Mouse (Mus musculus): ENCODE results near the gene Dst. TPM values are rescaled to one million over a fixed set of nuclear protein-coding genes. Genes with fewer than 3 reads are reported as not detected.
A peak's percentile ranks its signal among the peaks of the same experiment; 100 is the strongest.

Dst gene
- total and polyA plus RNA-seq, 3 experiments: 66.7 to 404 (median 334) TPM

- TF ChIP-seq CTCF (IDR thresholded peaks at IDR 0.05) (no peak), EP300 (IDR thresholded peaks at IDR 0.05; ENCODE audit: insufficient read depth, low read depth, low read length) (no peak), POLR2A (IDR thresholded peaks at IDR 0.05; ENCODE audit: insufficient read depth, low read depth, low read length) (no peak)
- Histone ChIP-seq H3K4me1 (ENCODE audit: control insufficient read depth, insufficient read depth, low read length) (peaks cover 12% of the 10 kb centered on the region), H3K4me3 (no peak overlapping the region), H3K36me3 (ENCODE audit: control insufficient read depth, insufficient read depth, low read length) (peaks cover 22% of the 10 kb centered on the region), H3K27ac (no peak overlapping the region), H3K9ac (ENCODE audit: low read depth, low read length) (no peak overlapping the region), H3K27me3 (ENCODE audit: control insufficient read depth, insufficient read depth, low read length) (no peaks in the 10 kb centered on the region), H3K79me2 (replicated peaks; ENCODE audit: control insufficient read depth, insufficient read depth, low read length) (peaks cover 12% of the 10 kb centered on the region)
- DNase-seq: no peak
- 77% methylated on average over 15 of the region's 15 CpGs for WGBS
- intact Hi-C loops (cut with DNase I): no loop called here
Measured at GRCm38 (mm10) chr1:34016780-34017179, 108.8 kb downstream of the Dst start.

- no peaks in the 10 kb centered on the region for H3K27me3 ChIP-seq (ENCODE audit: control insufficient read depth, insufficient read depth, low read length)
- no peak for DNase-seq
- no peak overlapping the region for H3K4me3 ChIP-seq
- no peak for TF ChIP-seq CTCF (IDR thresholded peaks at IDR 0.05)
- TF ChIP-seq POLR2A (IDR thresholded peaks at IDR 0.05; ENCODE audit: insufficient read depth, low read depth, low read length): no peak
- no peak for TF ChIP-seq EP300 (IDR thresholded peaks at IDR 0.05; ENCODE audit: insufficient read depth, low read depth, low read length)
- H3K36me3 ChIP-seq (ENCODE audit: control insufficient read depth, insufficient read depth, low read length): peaks cover 27% of the 10 kb centered on the region
- H3K79me2 ChIP-seq (replicated peaks; ENCODE audit: control insufficient read depth, insufficient read depth, low read length): peaks cover 12% of the 10 kb centered on the region
- intact Hi-C loops (cut with DNase I): no loop called here
- H3K27ac ChIP-seq: no peak overlapping the region
- H3K9ac ChIP-seq (ENCODE audit: low read depth, low read length): no peak overlapping the region
- peaks cover 13% of the 10 kb centered on the region for H3K4me1 ChIP-seq (ENCODE audit: control insufficient read depth, insufficient read depth, low read length)
- 92% methylated on average over 4 of the region's 4 CpGs for WGBS
Measured at GRCm38 (mm10) chr1:34017323-34017722, 109.3 kb downstream of the Dst start.

GRCm38 (mm10) chr1:34020599-34020998 is 112.6 kb downstream of the Dst start:
- H3K79me2 ChIP-seq (replicated peaks; ENCODE audit: control insufficient read depth, insufficient read depth, low read length): peaks cover 16% of the 10 kb centered on the region
- TF ChIP-seq POLR2A (IDR thresholded peaks at IDR 0.05; ENCODE audit: insufficient read depth, low read depth, low read length) (no peak), CTCF (IDR thresholded peaks at IDR 0.05) (no peak), EP300 (IDR thresholded peaks at IDR 0.05; ENCODE audit: insufficient read depth, low read depth, low read length) (no peak)
- intact Hi-C loops (cut with DNase I): no loop called here
- H3K9ac ChIP-seq (ENCODE audit: low read depth, low read length): peak overlapping the region; percentile 9; the same call in 1 of the 2 replicates
- WGBS: 68% methylated on average over 6 of the region's 6 CpGs
- H3K4me1 ChIP-seq (ENCODE audit: control insufficient read depth, insufficient read depth, low read length): peaks cover 12% of the 10 kb centered on the region
- H3K4me3 ChIP-seq: no peak overlapping the region
- no peaks in the 10 kb centered on the region for H3K27me3 ChIP-seq (ENCODE audit: control insufficient read depth, insufficient read depth, low read length)
- H3K27ac ChIP-seq: peak overlapping the region; percentile 59
- no peak for DNase-seq
- peaks cover 22% of the 10 kb centered on the region for H3K36me3 ChIP-seq (ENCODE audit: control insufficient read depth, insufficient read depth, low read length)

- DNase-seq: peak in 1 of 2 experiments; percentile 59
- H3K27ac ChIP-seq: peak overlapping the region; percentile 76
Measured at GRCm38 (mm10) chr1:34021574-34021973, 113.5 kb downstream of the Dst start.

GRCm38 (mm10) chr1:34023154-34023553 is 115.1 kb downstream of the Dst start:
- no peak for DNase-seq
- TF ChIP-seq CTCF (IDR thresholded peaks at IDR 0.05) (no peak), POLR2A (IDR thresholded peaks at IDR 0.05; ENCODE audit: insufficient read depth, low read depth, low read length) (no peak), EP300 (IDR thresholded peaks at IDR 0.05; ENCODE audit: insufficient read depth, low read depth, low read length) (no peak)
- H3K27me3 ChIP-seq (ENCODE audit: control insufficient read depth, insufficient read depth, low read length): no peaks in the 10 kb centered on the region
- 60% methylated on average over 9 of the region's 9 CpGs for WGBS
- H3K79me2 ChIP-seq (replicated peaks; ENCODE audit: control insufficient read depth, insufficient read depth, low read length): peaks cover 12% of the 10 kb centered on the region
- H3K4me1 ChIP-seq (ENCODE audit: control insufficient read depth, insufficient read depth, low read length): peaks cover 11% of the 10 kb centered on the region
- H3K9ac ChIP-seq (ENCODE audit: low read depth, low read length): peak overlapping the region; percentile 16; the same call in 1 of the 2 replicates
- no peak overlapping the region for H3K4me3 ChIP-seq
- H3K36me3 ChIP-seq (ENCODE audit: control insufficient read depth, insufficient read depth, low read length): peaks cover 25% of the 10 kb centered on the region
- intact Hi-C loops (cut with DNase I): no loop called here
- peak overlapping the region; percentile 76 for H3K27ac ChIP-seq

More at GRCm38 (mm10) chr1:34021574-34021973, 113.5 kb downstream of the Dst start:
- H3K4me3 ChIP-seq: no peak overlapping the region
- intact Hi-C loops (cut with DNase I): no loop called here
- peak; percentile 83 for TF ChIP-seq EP300 (IDR thresholded peaks at IDR 0.05; ENCODE audit: insufficient read depth, low read depth, low read length)
- TF ChIP-seq POLR2A (IDR thresholded peaks at IDR 0.05; ENCODE audit: insufficient read depth, low read depth, low read length): 0 out of 2 replicates have a peak, but pooled peaks have one; percentile 35
- TF ChIP-seq CTCF (IDR thresholded peaks at IDR 0.05): no peak
- peaks cover 18% of the 10 kb centered on the region for H3K79me2 ChIP-seq (replicated peaks; ENCODE audit: control insufficient read depth, insufficient read depth, low read length)
- H3K27me3 ChIP-seq (ENCODE audit: control insufficient read depth, insufficient read depth, low read length): no peaks in the 10 kb centered on the region
- peak overlapping the region; percentile 51; the same call in 1 of the 2 replicates for H3K9ac ChIP-seq (ENCODE audit: low read depth, low read length)
- peaks cover 26% of the 10 kb centered on the region for H3K36me3 ChIP-seq (ENCODE audit: control insufficient read depth, insufficient read depth, low read length)
- peaks cover 16% of the 10 kb centered on the region for H3K4me1 ChIP-seq (ENCODE audit: control insufficient read depth, insufficient read depth, low read length)
- WGBS: 2% methylated on average over 2 of the region's 2 CpGs

- H3K4me1 ChIP-seq (ENCODE audit: control insufficient read depth, insufficient read depth, low read length): peaks cover 26% of the 10 kb centered on the region
- intact Hi-C loops (cut with DNase I): no loop called here
- no peak overlapping the region for H3K27ac ChIP-seq
- TF ChIP-seq CTCF (IDR thresholded peaks at IDR 0.05): no peak
- no peak for TF ChIP-seq POLR2A (IDR thresholded peaks at IDR 0.05; ENCODE audit: insufficient read depth, low read depth, low read length)
- TF ChIP-seq EP300 (IDR thresholded peaks at IDR 0.05; ENCODE audit: insufficient read depth, low read depth, low read length): no peak
- no peaks in the 10 kb centered on the region for H3K27me3 ChIP-seq (ENCODE audit: control insufficient read depth, insufficient read depth, low read length)
- WGBS: 66% methylated on average over 6 of the region's 6 CpGs
- no peak overlapping the region for H3K4me3 ChIP-seq
- peaks cover 31% of the 10 kb centered on the region for H3K36me3 ChIP-seq (ENCODE audit: control insufficient read depth, insufficient read depth, low read length)
- H3K9ac ChIP-seq (ENCODE audit: low read depth, low read length): no peak overlapping the region
- no peak for DNase-seq
- H3K79me2 ChIP-seq (replicated peaks; ENCODE audit: control insufficient read depth, insufficient read depth, low read length): peaks cover 14% of the 10 kb centered on the region
Measured at GRCm38 (mm10) chr1:34025879-34026278, 117.9 kb downstream of the Dst start.
